Mouse (Mus musculus): ENCODE measurements around the gene Chadl. TPM values are rescaled to one million over a fixed set of nuclear protein-coding genes. Genes with fewer than 3 reads are reported as not detected.

Chadl gene
- polyA plus RNA-seq, 1 experiment from 2014 or later, result 7.6 TPM

DNA sequence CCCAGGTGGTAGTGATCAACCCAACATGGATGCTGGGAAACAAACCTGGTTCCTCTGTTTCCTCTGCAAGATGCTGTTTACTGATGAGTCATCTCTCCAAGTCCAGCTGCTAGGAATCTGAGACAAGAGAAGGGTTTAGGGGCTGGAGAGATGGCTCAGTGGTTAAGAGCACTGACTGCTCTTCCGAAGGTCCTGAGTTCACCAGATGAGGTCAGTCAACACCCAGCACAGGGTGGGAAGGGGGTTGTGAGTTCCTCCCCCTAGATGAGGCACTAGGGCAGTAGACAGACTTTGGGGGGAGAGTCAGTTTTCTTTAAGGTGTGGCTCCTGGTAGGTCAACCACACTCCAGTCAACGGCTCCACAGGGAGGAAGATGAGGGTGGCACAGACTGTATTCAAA lies 35.4 kb downstream of the Chadl start:
- Histone ChIP-seq H3K4me1 (peaks cover 6% of the 10 kb centered on the region; the same call in 1 of the 2 replicates), H3K9me3 (no peaks in the 10 kb centered on the region; the same call in 1 of the 2 replicates), H3K4me2 (replicated peaks) (no peak overlapping the region), H3K4me3 (no peak overlapping the region), H3K9ac (no peak overlapping the region), H3K36me3 (no peaks in the 10 kb centered on the region), H3K27ac (no peak overlapping the region), H3K27me3 (no peaks in the 10 kb centered on the region)
- 97% methylated on average over 2 of the region's 2 CpGs for WGBS
- ATAC-seq (ENCODE audit: insufficient number of reproducible peaks, insufficient read depth, low FRiP score, low TSS enrichment), result no peak

DNA sequence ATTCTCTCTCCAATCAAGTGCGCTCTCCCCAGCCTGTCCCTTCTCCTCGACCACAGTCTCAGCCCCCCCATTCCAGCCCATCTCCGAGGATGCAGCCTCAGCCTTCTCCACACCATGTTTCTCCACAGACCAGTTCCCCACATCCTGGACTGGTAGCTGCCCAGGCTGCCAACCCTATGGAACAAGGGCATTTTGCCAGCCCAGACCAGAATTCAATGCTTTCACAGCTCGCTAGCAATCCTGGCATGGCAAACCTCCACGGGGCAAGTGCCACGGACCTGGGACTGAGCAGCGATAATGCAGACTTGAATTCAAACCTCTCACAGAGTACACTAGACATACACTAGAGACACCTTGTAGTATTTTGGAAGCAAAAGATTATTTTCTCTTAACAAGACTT lies 46.5 kb downstream of the Chadl start:
- Histone ChIP-seq H3K4me3 (no peak overlapping the region), H3K36me3 (peaks cover 62% of the 10 kb centered on the region), H3K9ac (no peak overlapping the region), H3K27me3 (no peaks in the 10 kb centered on the region), H3K27ac (no peak overlapping the region), H3K9me3 (no peaks in the 10 kb centered on the region), H3K4me2 (replicated peaks) (no peak overlapping the region), H3K4me1 (no peaks in the 10 kb centered on the region)
- ATAC-seq (ENCODE audit: insufficient number of reproducible peaks, insufficient read depth, low FRiP score, low TSS enrichment), result no peak
- WGBS, result 89% methylated on average over 7 of the region's 7 CpGs

DNA sequence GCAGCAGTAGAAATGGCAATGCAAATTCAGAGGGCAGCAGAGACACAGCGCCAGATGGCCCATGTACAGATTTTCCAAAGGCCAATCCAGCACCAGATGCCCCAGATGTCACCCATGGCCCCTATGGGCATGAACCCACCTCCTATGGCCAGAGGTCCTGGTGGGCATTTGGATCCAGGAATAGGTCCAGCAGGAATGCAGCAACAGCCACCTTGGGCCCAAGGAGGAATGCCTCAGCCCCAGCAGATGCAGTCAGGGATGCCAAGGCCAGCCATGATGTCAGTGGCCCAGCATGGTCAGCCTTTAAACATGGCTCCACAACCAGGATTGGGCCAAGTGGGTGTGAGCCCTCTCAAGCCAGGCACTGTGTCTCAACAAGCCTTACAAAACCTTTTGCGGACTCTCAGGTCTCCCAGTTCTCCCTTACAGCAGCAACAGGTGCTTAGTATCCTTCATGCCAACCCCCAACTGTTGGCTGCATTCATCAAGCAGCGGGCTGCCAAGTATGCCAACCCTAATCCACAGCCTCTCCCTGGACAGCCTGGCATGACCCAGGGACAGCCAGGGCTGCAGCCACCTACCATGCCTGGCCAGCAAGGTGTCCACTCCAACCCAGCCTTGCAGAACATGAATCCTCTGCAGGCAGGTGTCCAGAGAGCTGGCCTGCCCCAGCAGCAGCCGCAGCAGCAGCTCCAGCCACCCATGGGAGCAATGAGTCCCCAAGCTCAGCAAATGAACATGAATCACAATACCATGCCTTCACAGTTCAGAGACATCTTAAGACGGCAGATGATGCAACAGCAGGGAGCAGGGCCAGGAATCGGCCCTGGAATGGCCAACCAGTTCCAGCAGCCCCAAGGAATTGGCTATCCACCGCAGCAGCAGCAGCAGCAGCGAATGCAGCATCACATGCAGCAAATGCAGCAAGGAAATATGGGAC lies 47.3 kb downstream of the Chadl start:
- ATAC-seq (ENCODE audit: insufficient number of reproducible peaks, insufficient read depth, low FRiP score, low TSS enrichment), result no peak
- WGBS, result 90% methylated on average over 8 of the region's 8 CpGs
- Histone ChIP-seq H3K4me3 (no peak overlapping the region), H3K4me1 (no peaks in the 10 kb centered on the region), H3K27ac (no peak overlapping the region), H3K36me3 (peaks cover 70% of the 10 kb centered on the region), H3K27me3 (no peaks in the 10 kb centered on the region), H3K9ac (no peak overlapping the region), H3K4me2 (replicated peaks) (no peak overlapping the region), H3K9me3 (no peaks in the 10 kb centered on the region)

Other genes starting within 250 kb of the Chadl start
- 507 and 513 TPM in 2 replicates for gene Rbx1, start 231.0 kb downstream of the Chadl start, polyA plus RNA-seq (2016; fragmentation: Nextera tagmentation; extraction: Ambion mirVana)
- 21.0 and 22.5 TPM in 2 replicates for gene Ep300, start 111.9 kb downstream of the Chadl start, polyA plus RNA-seq (2016; fragmentation: Nextera tagmentation; extraction: Ambion mirVana)
- 24.5 and 27.7 TPM in 2 replicates for gene L3mbtl2, start 33.4 kb downstream of the Chadl start, polyA plus RNA-seq (2016; fragmentation: Nextera tagmentation; extraction: Ambion mirVana)
- 36.4 and 41.1 TPM in 2 replicates for gene Zc3h7b, start 47.8 kb upstream of the Chadl start, polyA plus RNA-seq (2016; fragmentation: Nextera tagmentation; extraction: Ambion mirVana)
- 121 and 123 TPM in 2 replicates for gene Rangap1, start 48.2 kb upstream of the Chadl start, polyA plus RNA-seq (2016; fragmentation: Nextera tagmentation; extraction: Ambion mirVana)
- gene Tef, start 105.1 kb upstream of the Chadl start, polyA plus RNA-seq (2016; fragmentation: Nextera tagmentation; extraction: Ambion mirVana), result 29.7 and 30.9 TPM in 2 replicates
- 22.9 and 23.0 TPM in 2 replicates for gene Tob2, start 161.5 kb upstream of the Chadl start, polyA plus RNA-seq (2016; fragmentation: Nextera tagmentation; extraction: Ambion mirVana)
- 145 and 163 TPM in 2 replicates for gene Phf5a, start 174.6 kb upstream of the Chadl start, polyA plus RNA-seq (2016; fragmentation: Nextera tagmentation; extraction: Ambion mirVana)
- 146 and 155 TPM in 2 replicates for gene Aco2, start 175.0 kb upstream of the Chadl start, polyA plus RNA-seq (2016; fragmentation: Nextera tagmentation; extraction: Ambion mirVana)
- 59.3 and 61.3 TPM in 2 replicates for gene Polr3h, start 229.0 kb upstream of the Chadl start, polyA plus RNA-seq (2016; fragmentation: Nextera tagmentation; extraction: Ambion mirVana)
- 12.8 and 15.9 TPM in 2 replicates for gene Csdc2, start 239.5 kb upstream of the Chadl start, polyA plus RNA-seq (2016; fragmentation: Nextera tagmentation; extraction: Ambion mirVana)